Mouse (Mus musculus): ENCODE data around the gene 9530003J23Rik. TPM values are rescaled to one million over a fixed set of nuclear protein-coding genes. Genes with fewer than 3 reads are reported as not detected.

The 9530003J23Rik gene
- not detected for total RNA-seq (2023)

DNA sequence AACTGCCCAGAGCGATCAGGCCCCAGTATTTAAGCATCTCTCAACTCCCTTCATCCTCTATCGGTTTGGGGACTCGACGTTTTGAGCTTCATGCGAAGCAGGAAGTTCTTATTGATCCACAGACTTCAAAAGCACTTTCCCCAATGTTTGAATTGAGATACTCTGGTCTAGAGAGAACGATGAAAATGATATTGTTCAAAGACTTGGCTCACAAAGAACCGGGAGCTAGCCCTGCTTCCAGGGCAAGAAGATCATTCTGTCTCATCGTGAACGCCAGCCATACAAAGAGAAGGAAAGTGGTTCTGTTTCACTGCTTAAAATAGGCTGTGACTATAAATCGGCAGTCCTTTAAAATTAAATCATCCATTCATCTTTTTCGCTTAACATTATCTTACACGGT is at the start of gene 9530003J23Rik:
9530003J23Rik (minus strand) TSS at position 101 of the 400 bp plus-strand sequence.

DNA sequence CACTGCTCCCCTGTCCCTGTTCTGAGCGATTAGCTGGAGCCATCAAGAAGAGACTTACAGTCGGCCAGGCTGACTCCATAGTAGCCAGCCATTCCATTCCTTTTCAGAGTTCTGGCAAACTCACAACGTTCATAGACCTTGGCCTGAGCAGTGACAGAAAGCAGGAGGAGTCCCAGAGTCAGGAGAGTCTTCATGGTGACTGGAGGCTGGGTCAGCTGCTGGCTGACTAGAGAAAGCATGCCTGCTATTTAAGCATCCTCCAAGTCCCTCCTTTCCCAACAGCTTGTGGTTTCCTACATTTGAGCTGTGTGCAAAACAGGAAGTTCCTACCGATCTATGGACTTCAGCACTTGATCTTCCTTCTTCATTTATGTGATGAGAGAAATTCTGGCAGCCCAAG is 43.5 kb upstream of the 9530003J23Rik start, which contains the start of gene Lyz2:
Lyz2 (minus strand) TSS at position 273 of the 400 bp plus-strand sequence.

DNA sequence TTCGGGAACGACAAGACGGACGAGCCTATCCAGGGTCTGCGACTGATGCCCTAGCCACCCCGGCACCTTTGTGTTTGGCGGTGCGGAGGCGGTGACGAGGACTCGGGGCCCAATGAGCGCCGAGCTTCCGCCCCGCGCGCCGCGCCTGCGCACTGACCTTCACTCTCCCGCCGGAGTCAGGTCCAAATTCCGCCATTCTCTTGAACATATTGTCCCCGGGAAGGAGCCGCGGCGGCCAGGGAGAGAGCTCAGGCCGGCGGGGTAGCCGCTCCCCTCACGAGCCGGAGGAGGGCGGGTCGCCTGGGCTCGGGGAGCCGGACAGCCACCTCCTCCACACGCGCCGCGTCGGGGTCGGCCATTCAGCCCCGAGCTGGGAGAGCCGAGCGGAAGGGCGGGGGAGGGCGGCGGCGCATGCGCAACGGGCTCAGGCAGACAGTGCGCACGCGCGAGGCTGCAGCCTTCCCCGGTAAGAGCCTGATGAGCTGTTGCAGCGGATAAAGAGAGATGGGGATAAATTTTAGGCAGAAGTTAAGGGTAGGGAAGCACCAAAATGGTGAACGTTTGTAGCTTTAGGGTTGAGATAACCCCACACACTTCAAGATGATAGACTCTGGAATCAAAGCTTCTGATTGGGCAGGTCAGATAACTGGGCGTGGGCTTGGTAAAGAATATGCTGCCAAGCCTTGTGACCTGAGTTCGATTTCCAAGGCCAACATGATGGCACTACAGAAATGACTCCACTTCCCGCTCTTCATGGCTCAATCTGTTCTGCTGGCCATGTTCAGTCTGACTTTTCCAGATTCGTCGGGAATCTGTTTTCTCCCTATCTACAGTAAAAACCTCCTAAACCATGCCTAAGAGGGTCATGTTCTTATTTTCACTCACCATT is 14.2 kb downstream of the 9530003J23Rik start, which contains the start of gene Yeats4:
Yeats4 (minus strand) TSS at position 406 of the 889 bp plus-strand sequence.

Other genes with a start within 250 kb of the 9530003J23Rik start
- not detected for gene Lrrc10, start 193.4 kb downstream of the 9530003J23Rik start, total RNA-seq (2023)
- 249 TPM for gene Cct2, start 174.9 kb downstream of the 9530003J23Rik start, total RNA-seq (2023)
- gene Frs2, start 90.2 kb downstream of the 9530003J23Rik start, total RNA-seq (2023), result 26.1 TPM
- gene Yeats4, start 14.2 kb downstream of the 9530003J23Rik start, total RNA-seq (2023), result 98.7 TPM
- gene Lyz2, start 43.6 kb upstream of the 9530003J23Rik start, total RNA-seq (2023), result 48.6 TPM
- 7.5 TPM for gene Lyz1, start 54.2 kb upstream of the 9530003J23Rik start, total RNA-seq (2023)
- 93.1 TPM for gene Cpsf6, start 141.3 kb upstream of the 9530003J23Rik start, total RNA-seq (2023)